Mouse (Mus musculus) brain, adult 2 months (tissue): ENCODE measurements at regions not wholly inside any gene's neighbourhood (a gene's known extent, or its start where the extent isn't known, plus 50 kb on each side); places are given as distances from the start of the nearest gene placed in this dataset.
A peak's percentile ranks its signal among the peaks of the same experiment; 100 is the strongest.
"Not testable (repeated sequence)": the region's sequence is repeated elsewhere in the genome, so short reads cannot be mapped to it uniquely, and the experiment has no call there.

Source experiments
- DNase-seq: peaks from one replicate; pipeline ENCODE4 v3.0.0; 2011; ENCODE audit warnings: low read depth, low spot score

DNA sequence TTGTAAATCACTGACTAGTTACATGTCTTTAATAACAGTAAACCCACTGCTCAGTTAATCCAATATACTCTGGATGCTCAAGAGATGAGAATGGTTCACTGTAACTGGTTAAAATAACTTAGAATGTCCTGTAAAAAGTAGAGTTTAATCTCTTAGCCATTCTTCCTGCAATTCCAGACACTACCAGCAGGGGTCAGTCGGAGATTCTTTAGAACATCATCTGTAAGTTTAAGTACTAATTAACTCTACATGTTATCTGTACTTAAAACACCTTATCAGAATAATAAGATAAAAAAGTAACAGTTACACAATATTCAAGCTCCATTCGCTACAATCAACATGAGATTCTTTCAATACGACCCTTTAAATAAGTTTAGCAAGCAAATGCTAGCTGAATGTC lies 58.7 kb upstream of the Olig3 start:
- no peak for DNase-seq

DNA sequence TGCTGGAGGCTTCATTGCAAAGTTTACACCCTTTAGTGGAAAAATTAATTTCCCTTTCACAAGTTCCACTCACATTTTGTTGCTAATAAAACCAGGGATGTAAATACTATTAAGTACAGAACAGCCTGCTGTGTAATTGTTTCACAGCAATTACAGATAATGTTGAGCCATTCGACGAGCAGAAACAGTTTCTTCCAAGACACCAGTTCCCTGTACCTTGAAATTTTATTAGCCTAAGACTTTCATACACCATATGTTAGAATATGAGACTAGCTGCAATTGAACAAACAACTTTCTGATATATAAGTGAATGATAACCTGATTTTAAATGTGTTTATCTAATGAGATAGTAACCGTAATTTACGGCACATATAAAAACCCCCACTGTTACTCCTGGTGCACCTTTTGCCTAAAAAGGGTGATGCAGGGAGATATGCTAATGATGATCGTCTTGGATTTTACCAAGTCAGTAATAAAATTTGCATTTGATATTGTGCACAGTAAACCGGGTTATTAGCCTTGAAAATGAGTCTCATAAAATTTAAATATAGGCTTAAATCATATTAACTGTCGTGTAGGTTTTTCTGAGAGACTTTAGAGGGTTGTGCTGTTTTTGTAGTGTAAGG lies 60.8 kb upstream of the Olig3 start:
- DNase-seq = no peak

DNA sequence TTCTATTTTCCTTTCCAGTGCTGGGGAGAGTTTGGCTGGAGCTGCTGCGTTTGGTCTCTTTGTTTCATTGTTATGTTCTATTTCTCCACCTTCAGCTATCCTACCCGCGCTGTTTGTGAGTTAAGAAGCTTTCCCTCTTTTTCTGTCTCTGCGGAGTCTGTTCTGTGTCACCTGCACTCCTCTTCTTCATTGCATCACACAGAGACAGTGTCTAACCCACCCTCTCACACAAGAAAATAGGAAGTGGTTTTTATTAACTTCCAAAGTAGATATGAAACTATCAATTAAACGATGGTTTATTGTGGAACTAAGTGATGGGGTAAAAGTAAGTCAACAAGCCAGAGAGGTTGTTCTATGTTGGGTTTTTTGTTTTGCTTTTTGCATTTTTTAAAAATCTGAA lies 64.9 kb upstream of the Olig3 start:
- DNase-seq = no peak

DNA sequence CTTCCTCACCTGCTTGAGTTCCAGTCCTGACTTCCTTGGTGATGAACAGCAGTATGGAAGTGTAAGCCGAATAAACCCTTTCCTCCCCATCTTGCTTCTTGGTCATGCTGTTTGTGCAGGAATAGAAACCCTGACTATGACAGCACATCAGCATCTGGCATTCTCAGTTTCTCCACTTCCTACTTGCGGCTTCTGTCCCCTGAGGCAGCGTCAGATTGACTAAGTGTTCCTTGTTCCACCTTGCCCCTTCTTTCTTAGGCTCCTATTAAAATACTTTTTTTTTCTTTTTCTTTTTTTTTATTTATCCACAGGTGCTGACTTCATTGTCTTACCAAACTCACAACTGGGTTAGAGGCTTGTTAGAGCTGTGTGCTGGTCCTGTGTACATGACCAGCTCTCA lies 65.3 kb upstream of the Olig3 start:
- not testable (repeated sequence) for DNase-seq

DNA sequence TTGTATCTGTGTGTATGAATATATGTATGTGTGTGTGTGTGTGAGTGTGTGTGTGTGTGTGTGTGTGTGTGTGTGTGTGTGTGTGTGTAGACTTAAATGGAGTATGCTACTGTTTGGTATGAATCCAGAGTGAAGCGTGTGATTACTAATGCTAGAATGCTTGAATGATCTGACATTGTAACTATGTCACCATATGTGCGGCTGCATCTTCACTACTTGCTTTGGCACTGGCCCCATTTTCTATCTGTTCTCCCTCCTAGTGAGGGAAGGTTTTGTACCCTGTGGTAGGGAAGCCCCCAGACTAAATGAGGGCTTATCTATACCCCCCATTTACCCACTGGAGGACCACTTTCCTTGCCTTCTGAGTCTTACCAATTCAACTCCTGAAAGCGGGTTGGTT lies 74.2 kb upstream of the Olig3 start:
- no peak for DNase-seq

DNA sequence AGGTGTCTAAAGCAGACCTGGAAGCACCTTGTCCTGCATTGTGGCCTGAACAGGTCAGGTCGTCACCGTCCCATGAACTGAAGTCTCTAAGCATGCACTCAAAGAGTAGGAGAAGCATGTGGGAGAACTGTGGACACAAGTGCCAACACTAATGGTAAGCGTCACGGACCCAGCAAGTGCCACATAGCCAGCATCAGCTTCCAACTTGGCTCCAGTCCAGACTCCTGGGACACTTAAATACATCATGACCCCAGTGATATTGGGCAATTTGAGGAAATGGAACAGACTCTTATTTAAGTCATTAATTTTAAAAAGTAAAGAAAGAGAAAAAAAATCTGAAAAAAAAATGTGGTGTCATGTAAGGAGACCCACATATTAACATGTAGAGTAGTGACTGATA lies 75.3 kb upstream of the Olig3 start:
- DNase-seq = no peak

DNA sequence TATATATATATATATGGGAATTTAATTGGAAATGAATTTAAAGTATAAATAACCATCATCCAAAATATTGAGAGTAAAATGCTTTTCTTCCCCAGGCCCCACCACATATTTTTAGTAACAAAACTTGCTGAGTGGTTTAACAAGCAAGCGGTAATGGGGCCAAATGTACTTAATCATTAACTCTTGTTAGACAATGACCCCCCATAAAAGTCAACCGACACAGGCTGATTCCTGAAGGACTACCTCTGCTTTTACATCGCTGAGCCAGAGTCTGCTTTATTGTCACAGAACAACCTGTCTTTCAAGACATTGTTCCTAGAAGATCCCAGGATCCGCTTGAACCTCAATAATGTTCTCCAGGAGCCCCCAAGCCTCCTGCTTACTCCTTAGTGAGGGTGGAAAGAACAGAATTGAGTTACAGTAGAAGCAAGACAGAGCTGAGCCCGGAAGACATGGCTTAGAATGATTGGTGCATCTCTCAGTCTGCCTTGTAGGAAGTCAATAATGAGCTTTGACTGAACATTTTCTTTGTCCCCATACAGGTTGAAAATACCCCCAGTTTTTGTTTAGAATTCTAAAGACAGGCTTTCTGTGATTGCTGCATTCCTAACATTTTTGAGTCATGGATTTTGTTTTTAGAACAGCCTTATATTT lies 78.0 kb upstream of the Olig3 start:
- no peak for DNase-seq

DNA sequence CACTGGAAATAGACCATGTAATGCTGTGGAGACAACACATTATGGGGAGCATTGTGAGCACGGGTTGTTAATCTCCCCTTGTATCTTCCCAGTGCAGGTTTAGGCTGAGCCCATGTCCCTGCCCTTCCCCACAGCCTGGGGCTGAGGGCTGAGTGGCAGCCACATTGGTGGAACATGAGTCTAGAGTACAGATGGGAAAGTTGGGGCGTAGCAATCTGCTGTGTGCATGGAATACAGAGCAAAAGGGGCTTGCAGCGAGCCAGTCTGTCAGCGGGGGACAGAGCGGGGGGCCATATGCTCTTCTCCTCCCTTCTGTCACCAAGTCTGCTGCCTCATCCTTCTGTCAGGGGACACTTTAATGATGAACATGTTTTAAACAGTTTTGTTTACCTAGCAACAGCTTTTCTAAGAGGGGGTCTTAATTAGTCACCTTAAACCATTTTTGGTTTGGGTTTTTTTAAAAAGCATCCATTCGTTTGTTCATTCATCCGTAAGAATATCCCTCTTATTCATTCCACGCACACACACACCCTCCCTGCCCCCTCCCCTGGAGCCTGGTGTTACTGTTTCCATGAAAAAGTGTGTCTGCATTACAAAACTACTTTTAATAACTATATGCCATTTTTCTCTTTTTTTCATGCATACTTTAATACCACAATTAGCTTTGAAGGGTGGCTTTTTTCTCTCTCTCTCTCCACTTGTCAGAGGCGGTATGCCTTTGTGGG lies 79.1 kb upstream of the Olig3 start:
- peak; percentile 56 for DNase-seq

DNA sequence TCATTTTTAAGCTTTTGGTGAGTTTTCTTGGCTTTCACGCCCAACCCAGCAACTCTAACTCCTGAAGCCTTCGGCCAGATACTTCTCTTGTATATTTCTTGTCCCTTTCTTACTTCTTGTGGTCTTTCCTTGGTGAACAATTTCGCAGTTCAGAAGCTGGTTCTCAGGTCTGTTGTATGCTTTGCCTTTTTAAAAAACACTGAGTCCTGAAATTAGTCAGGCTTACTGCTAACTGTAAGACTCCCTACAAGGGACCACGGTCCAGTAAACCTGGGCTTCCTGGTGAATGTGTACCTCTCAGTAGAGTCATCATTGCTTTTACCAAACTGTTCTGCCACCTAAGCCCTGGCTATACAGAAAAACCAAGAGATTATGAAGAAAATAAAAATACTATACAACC lies 81.3 kb upstream of the Olig3 start:
- DNase-seq = no peak

DNA sequence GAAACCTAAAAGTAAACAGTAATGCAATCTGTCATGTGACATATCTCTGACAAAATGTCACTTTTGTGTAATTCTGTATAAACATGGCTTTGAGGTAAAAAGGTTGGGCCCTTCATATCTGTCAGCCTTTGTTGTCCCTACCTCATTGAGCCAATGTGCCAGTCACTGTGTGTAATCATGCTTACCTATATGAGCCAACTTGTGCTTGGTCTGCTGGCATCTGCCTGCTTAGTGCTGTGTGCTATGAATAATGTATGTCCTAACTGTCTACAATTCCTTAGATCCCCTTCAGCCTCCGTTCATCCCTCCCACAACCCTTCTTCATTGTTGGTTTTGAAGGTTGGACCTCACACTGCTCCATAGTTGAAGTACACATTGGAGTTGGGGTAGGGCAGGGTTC lies 86.9 kb upstream of the Olig3 start:
- DNase-seq = no peak

DNA sequence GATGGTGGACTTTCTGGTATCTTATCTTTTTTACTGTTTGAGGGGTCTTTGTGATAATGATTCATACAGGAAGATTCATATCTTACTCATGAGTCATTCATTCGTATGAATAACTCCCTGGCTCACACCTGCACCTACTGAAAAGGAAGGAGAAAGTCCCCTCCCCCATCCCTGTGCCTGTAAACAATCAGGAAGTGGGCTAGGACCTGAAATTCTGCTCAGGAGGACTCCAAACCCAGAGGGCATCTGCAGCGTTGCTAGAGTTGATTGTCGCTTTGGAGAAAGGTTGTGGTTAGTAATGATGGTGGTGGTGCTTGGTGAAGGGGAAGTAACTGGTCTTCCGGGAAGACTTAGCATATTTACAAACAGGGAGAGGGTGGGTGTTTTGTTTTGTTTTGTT lies 88.3 kb upstream of the Olig3 start:
- no peak for DNase-seq

DNA sequence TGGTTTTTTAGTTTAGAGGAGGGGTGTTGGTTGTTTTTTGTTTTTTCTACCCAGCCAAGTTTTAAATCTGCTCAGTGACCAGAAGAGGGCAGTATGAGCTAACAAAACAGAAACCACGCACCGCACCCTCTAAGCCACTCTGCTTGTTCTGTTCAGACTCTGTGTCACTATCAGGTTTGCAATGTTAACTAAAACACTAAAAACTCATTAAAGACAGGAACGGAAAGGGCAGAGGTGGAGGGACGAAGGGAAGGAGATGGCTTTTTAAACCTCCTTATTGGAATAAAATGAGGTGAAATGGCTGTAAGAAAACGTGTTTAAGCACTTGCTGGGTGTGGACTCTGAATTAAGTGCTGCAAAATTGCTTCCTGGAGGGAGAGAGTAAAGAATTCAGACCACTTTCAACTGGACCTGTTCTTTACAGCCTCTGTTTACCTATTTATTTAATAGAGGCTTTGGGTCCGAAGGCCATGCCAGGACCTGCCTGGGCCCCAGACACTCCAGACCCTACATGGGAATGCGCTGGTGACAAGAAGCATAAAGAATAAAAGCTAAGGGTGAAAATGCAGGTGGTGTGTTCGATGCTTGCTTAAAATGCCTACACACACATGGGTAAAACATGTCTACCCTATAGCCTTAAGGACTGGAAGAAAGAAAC lies 116.1 kb upstream of the Olig3 start:
- peak; percentile 82 for DNase-seq

DNA sequence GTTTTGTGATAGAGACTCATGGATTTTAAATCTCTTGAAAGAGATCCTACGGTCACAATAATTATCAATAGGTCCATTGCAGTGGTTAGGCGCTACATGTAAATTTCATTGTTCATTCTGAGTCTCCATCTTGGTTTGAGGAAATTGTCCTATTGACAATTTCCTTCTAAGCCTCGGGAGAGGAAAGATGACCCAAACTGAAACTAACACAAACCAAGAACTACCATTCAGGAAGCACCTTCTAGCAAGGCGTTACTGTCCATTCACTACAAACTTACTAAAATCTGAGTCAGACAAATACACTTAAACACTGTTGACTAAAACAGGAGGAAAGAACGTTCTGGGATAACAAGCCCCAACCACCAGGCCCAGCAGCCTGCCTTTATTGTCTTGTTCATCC lies 140.1 kb upstream of the Olig3 start:
- peak; percentile 2 for DNase-seq

DNA sequence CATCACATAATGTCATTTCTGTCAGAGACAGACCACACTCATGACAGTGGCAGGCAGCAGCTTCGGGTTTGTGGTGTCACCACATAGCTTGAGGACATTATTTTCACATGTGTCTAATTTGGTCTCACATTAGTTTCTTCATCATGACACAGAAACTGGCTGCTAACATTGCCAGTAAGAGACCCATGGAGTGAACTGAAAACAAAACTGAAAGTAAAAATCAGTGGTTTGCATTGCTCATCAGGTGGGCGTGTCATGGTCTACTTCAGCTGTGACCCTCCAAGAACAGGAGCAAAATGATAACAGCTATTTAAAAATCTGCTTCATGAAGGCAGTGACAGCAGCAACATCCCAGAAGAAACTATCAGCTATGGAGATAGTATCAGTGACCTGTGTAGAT lies 146.6 kb upstream of the Olig3 start:
- no peak for DNase-seq

DNA sequence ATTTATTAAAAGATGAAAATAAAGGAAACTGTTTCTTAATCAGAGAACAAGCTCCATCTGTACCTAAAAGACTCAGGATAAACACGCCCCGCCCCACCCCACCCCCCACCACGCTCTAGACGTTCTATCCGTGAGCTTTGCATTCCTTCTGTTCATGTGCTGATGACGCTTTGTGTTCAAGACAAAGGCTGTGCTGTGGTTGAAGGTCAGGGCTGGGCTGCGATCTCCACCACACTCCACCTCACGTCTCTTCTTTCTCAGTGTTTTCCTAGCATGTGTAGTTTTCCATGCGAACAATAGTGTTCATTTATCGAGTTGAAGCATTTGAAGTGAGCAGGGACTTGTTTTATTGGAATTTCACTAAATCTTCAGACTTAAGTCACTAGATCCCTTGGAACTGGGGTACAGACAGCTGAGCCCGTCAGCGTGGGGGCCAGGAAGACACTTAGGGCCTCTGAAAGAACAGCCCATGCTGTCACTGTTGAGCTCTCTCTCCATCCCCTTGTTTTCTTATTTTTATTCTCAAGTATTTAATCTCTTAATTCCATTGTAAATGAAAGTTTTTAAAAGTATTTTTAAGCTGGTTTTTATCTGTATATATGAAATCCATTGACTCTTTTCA lies 148.1 kb upstream of the Olig3 start:
- peak; percentile 6 for DNase-seq

DNA sequence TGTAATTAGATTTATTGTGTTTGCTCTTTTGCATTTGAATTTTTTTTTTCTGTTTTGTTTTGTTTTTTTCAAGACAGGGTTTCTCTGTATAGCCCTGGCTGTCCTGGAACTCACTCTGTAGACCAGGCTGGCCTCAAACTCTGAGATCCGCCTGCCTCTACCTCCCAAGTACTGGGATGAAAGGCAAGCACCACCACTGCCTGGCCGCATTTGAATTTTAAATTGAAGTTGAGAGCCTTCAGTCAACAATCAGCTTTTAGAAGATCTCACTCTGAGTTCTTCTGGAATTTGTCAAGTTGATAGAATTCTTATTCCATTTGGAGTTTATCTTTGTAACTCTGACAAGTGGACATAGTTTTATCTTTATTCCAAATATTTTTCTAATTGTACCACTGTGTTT lies 148.8 kb upstream of the Olig3 start:
- DNase-seq = no peak

DNA sequence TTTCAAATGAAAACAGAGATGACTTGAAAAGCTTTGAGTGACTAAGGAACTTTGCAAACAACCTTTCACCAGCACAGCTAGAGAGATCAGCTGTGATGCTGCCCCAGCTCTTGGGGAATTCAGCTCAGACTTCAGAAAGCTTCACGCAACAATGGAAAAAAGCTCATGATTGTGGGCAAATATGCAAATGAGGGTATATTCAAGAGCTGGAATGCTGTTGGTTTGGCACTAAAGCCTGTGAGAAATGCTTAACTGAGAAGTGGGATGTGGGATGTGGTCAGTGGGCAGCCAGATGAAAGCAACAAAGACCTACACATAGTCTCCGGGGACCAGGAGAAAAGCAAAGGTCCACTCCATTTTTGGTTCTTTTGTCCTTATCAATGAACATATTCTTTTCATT lies 156.0 kb upstream of the Olig3 start:
- no peak for DNase-seq

DNA sequence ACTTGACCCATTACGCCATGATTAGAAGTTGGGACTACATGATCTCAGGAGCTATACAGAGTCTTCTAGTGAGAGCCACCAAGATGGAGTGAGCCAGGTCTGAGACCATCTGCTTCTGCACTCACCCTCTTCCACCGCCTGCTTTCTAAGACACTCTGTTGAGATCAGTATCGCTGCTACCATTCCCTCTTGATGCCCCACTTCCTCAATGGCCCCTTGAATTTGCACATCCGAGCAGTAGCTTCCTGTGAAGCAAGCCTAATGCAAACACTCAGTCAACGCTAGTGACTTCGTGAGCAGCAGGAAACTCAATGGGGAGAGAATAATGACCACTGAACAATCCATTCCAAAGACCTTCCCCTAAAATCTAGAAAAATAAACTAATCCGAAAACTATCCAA lies 160.7 kb upstream of the Olig3 start:
- no peak for DNase-seq

DNA sequence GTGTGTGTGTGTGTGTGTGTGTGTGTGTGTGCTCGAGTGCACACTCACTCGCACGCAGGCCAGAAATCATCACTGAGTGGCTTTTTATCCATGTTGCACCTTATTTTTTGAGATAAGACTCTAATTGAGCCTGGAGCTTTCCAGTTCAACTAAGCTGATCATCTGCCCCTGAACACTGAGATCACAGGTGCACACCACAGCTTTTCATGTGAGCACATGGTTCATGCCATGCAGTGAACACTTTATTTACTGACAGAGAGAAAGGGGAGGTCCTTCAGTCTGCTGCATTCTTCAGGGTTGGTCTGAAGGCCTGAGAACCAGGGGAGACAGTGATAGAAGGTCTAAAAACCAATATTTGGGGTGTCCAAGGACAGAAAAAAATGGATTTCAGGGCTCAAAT lies 161.7 kb upstream of the Olig3 start:
- no peak for DNase-seq

DNA sequence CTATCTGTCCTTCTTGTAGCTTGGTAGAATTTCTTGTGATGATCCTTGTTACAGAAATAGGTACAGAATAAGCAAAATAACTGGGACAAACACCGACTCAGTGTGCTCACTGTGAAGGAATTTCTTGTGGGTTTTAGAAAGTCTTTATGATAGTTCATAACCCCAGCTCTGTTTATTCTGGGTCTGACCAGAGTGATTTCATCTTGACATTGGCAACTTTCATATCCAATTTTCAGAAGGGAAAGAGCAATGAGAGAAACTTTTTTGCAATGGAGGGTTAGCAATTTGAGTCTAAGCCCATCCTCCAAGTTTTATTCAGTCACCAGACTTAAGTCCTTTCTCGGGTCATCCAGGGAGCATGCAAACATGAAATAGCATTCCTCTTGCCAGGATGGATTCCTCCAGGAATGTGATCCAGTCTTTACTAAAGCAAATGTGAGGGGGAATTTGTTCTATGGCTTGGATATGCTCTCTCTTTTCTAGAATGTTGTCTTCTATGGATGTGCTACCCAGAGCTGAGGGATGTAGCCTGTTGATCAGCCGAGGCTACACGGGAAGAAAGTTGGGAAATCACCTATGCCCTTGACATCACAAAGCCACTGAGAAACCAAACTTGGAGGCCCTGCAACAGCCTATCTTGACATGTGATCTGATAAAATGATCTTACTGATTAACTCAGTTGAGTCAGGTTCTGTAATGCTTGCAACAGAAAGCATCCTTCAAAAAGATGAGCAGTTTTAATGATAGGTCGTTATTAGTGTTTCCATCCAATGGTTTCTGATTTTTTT lies 163.2 kb upstream of the Olig3 start:
- no peak for DNase-seq

DNA sequence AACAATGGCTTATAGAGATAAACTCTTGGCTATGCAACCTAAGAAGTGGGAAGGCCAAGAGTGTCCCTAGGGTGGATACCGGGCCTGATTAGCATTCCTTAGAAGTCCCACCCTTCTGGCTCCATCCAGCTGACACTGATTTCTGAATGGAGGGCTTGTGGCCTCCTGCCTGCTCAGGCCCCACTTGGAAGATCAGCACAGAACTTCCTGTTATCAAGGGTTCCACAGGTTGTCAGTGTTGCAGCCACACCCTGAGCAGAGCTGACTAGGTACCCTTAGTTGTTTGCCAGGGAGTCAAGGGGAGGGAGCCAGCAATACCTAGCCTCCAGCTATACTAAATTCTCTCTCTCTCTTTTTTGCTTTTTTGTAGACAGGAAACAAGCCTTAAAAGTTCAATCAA lies 164.1 kb upstream of the Olig3 start:
- no peak for DNase-seq
